Mouse (Mus musculus) retina, postnatal 7 days (tissue): ENCODE results near the gene F13a1.

Source experiments
- DNase-seq: peaks from one replicate; pipeline ENCODE4 v3.0.0-alpha.2; 2012; ENCODE audit warnings: low read depth, low spot score

F13a1 gene

DNA sequence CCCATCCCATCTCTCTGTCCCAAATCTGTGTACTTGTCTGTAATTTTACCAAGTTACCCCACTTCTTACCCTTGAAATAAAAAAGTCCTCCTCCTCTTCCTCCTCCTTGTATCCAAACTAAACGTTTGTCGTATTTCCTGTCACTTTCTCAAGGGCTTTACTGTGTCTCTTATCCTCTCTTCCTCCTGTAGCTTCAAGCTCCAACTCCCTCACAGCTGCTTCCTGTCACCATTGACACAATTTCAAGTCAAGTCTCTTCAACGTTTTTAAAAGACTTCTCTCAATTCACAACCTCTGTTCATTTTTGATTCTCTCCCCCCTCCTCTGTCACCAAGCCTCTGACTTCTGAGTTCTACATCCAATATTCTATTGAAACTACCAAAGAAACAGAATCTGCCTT, at the start of gene F13a1:
TSS of gene F13a1 (minus strand) at position 119 of the 400 bp plus-strand sequence.
- DNase-seq = no peak

DNA sequence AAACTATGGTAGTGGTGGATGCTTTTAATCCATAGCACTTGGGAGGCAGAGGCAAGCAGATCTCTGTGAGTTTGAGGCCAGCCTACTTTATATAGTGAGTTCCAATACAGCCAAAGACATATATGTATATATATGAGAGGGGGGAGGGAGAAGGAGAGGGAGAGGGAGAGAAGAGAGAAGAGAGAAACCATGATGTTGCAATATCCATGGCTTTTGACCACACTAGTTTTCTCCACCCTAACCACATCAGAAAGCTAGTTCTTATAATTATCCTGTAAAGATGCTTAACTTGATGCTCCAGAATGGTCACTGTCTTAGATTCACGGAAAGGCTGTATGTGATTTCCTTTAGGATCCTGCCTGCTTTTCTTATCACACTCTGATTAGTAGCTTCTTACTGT, 41.6 kb upstream of the F13a1 start:
- no peak for DNase-seq

DNA sequence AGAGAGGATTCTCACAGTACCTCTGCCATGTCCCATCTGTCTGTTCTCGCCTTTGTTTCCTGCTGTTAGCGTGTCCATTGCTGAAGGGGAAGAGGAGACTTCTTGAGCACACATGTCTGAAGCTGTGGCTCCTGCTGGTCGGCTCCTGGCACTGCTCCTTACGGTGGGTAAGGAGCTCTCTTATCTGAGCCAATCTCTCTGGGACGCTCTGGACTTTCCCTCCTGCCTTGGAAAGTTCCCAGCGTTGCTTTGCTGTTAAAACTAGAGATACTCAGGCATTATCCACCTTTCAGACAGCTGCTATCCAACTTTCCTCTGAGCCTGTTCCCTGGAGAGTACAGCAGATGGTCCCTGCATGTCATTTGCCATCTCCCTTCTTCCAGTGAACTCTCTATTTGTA, 39.1 kb upstream of the F13a1 start:
- DNase-seq = no peak

DNA sequence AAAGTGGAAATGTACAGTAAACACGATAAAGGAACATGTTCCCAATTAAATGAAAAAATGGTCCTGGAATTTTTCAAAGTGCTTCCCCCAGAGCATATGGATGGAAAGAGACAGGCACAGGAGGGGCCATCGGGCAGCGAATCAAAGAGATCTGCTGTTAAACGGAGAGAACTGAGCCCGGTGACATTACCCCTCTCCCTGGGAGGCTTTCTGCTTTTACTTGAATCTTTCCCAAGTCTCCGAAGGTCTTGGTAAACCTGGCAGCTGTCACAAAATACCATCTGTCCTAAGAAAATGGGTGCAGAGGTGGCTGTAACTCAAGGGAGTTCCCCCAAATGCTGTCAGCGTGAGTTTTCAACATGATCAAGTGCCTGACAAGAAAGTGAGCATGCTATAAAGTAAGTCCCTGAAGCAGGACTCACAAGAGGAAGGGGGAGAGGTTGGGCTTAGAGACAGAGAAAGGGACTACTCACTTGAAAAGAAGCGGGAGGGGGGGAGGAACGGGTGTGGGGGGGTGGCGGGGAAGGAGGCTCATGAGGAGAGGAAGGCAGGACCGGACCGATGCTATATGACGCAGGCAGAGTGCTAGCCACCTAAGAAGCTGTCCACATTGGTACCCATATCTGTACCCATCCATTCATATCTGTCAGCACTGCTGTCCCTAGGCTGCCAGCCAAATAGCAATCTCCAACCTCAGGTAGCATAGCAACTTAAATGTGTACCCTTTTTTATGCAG, 31.6 kb upstream of the F13a1 start:
- DNase-seq = no peak

DNA sequence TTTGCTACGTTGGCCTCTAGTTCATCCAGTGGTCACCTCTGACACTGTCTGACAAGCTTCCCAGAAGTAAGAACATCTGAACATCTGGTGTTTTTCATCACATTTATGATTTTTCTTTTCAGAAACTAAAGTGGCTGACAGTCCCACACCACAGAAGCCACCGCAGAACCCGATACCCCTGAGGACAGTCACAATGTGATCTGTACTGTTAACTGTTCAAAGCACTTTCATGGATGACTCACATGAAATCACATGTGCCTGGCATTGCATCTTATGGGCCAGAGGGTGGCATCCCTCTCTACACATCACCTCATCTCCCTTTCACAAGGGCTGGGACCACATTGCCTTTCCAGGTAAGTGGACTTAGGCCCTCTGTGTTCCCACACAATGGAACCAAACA, 21.3 kb upstream of the F13a1 start:
- no peak for DNase-seq

DNA sequence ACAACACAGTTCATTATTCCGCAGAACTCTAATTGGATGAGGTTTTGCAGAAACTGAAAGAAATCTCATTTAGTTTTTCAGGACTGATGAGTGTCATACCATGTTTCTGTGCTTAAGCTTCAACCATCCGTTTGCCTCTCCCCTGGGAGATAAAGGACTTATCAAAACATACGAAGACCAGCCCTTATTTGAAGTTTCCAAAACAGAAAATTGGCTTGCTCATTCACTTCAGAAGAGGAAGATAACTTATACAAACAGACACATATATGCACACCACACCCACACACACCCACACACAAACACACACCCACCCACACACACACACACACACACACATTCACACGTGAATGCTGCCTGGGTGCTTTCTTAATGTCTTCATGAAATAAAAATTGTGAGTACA, 20.8 kb upstream of the F13a1 start:
- DNase-seq = no peak

DNA sequence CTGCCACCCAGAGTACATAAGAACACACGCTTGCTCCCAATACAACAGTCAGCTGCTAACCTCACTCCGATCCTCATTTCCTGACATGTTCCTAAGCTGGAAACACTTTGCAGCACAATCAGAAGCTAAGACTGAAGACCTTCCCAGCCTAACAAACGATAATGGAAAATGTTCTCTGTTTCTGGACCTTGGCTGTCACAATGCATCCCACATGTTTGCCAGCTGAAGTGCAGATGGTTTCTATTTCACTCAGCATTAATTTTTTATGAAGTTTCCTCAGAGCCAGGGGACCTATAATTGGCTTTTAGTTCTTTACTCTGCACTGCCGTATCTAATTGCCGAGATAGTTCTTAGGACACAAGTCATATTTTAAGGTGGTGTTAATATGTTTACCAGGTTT, 10.8 kb upstream of the F13a1 start:
- DNase-seq = no peak

DNA sequence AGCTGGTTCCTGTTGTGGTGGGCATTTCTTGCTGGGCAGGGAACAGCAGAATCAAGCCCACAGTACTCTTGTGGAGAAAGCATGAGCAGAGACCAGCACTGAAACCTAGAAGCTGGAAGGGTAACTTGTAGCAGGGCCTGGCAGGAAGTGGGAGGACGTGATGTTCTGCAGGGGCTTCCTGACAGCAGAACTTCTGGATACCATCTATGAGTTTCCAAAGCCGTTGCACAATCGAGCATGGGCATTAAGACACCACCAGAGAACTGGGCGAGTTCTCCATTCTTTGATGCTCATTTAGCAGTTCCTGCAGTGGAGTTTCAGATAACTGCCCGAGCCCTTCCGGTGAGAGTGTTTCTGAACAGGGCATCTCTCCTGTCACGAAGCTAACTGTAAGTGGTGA, 6.6 kb upstream of the F13a1 start:
- no peak for DNase-seq

DNA sequence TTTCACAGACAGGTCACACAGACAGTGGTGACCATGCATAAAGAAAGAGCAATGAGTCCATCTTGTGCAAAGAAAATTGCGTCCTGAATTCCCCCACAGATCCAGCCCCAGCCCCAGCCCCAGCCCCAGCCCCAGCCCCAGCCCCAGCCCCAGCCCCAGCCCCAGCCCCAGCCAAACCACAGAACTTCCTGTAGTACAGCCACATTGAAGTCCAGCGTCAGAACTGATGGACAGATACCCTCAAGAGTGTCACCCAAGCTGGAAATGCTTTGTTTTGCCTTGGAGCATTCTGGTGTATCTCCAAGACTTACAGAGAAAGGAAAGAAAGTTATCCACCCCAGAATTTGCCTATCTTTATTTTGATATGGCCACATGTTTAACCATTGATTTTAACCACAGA, 413 bp downstream of the F13a1 start:
- no peak for DNase-seq

DNA sequence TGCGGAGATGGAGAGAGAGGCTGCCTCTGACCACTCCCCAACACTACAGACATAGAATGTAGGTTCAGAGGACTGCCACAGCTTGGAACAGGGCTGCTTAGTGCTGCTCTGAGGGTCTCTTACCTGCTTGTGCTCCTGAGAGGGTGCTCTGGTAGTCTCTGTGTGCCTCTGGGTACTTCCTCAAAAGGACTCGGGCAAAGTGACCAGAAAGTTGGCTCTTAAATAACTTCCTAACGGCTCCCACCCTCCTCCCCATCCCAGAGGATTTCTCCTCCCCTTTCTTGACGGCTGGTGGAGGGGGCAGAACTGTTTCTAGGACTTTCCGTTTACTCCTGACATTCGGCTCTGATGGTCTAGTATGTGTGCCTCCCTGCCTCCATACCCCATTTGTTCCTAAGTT, 1.0 kb downstream of the F13a1 start:
- no peak for DNase-seq

DNA sequence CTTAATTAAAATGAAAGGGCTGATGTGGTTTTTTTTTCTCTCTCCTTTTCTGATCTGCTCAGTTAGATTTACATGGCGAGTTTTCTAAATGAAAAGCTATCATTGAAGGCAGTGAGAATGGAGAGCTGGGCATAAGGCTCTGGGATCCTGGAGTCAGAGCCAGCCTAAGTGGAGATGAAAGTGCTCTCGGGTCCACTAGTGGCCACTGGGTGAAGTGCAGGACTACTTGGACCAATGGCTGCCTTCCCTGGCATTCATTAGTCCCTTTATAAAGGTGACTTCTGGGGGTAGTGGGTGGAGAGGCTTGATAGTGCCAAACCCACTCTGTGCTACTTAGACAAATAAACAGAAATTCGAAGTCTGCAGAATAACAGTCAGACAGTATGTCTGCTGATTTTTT, 5.0 kb downstream of the F13a1 start:
- DNase-seq = no peak

DNA sequence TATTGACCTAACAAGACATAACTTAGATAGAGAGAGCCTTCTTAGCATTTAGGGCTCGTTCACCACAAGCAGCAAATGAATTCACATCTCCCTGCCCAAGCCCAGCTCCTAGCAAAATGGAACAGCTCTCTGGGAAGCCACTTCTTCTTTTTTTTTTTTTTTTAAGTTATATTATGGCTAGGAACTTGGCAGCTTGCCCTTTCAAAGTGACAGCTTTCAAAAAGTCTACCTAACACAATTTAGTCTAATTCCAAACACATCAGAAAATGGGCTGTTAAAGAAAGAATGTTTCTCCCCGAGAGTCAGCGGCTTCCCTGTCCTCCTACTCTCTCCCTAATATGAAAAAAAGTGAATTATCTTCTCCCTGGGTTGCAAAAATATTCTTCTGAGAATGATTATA, 15.3 kb downstream of the F13a1 start:
- no peak for DNase-seq

DNA sequence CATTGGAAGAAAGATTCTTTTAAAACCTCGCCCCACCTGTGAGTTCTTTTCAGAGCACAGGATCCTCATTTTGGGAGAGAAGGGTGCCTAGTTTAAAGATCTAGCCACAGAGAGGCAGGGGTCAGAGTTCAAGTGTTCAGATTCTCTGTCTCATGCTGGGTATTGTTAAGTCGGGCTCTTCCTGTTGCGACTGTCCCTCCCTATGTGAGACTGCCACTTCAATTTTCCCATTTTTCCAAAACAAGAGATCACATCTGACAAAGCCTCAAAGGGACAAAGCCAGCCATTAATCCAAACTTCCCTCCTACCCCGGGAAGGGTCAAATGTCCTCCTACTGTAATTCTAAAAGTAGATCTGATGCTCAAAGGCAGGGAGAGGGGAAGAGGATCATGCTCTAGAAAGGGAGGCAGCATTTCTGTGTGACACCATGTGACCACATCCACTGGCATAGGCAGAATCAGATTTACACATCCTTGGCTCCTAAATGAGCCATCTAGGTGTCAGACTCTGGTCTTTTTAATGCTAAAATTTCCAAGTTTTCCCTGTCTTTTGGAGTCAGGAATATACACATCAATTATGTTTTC, 24.0 kb downstream of the F13a1 start:
- DNase-seq = no peak

DNA sequence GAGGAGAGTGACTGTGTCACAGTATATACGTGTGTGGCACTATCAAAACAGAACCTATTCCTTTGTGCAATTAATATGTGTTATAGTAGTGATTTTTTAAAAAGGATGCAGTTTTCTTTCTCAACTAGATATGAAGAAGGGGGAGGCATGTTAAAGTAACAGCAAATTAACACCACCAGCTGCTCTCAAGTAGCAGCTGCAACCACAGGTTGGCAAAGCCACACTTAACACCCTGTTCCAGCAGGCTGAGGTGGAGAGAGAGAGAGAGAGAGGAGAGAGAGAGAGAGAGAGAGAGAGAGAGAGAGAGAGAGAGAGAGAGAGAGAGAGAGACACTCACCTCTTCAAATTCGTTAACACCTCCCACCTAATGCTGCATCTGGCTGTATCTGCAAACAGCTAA, 28.5 kb downstream of the F13a1 start:
- DNase-seq = no peak

DNA sequence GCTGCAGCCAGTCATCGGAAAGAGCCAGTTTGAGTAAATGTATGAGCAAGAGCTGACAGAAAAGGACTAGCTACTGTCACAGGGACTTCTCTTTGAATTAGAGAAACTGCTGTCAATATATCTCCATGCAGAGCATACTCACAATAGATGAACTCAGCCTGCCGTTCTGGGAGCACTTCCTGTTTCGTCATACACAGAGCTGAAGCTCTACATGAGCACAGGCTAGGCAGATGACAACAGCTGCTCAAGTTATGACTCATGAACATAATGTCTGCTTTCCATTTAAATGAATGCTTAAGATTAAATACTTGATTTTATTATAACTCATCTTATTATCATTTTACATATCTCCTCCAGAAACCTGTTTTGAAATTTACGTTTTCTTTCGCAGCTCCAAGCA, 39.3 kb downstream of the F13a1 start:
- DNase-seq = no peak

DNA sequence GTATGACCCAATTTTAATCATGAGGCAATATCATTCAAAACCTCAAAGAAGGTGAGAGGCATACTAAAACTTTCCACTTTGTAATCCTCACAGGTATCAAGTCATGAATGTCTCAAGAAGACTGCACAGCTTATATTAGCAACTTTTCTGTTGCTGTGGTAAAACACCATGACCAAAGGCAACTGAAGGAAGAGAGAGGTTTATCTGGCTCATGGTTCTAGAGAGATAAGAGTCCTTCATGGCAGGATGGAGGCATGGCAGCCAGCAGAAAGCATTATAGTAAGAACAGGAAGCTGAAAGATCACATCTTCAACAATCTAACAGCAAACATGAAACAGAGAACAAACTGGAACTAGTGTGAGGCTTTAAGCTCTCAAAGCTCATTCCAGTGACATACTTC, 43.8 kb downstream of the F13a1 start:
- DNase-seq = no peak

DNA sequence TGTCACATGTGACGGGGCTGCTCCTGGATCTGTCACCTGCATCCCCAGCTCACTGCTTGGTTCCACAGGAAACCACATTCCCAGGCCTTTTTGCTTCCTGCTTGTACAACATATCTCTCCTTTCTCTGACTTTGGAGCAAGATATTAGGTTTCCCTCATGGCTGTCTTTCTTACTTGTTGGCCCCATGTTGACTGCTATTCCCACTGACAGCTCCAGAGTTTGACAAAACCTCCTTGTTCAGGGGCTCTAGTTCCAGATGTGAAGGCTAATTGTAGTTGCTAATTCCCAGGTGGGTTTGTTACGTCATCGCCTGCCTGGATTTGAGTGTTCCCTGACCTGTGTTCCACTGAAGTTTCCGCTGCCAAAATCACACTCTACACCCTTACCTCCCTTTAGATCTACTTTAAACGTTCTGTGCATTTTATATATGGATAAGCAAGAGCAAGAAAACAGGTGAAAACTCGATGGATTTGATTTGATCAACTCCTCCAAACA, 50.8 kb downstream of the F13a1 start:
- no peak for DNase-seq

DNA sequence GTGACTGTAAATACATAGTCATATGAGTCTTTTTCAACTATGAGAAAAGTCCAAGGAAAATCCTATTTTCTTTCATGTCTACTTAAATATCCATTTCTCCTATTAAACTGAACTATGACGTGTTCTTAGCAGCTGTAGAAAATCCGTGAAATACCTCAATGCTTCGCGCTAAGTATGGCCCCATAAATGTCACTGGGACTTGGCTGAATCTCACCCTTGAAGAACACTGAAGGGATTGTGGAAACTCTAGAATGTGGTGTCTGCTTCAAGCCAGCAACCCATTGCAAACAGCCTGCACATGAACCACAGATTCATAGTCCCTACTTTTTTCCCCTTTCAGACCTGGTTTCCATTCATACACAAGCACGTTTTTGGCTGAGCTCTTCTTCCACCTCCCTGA, 56.5 kb downstream of the F13a1 start:
- no peak for DNase-seq

DNA sequence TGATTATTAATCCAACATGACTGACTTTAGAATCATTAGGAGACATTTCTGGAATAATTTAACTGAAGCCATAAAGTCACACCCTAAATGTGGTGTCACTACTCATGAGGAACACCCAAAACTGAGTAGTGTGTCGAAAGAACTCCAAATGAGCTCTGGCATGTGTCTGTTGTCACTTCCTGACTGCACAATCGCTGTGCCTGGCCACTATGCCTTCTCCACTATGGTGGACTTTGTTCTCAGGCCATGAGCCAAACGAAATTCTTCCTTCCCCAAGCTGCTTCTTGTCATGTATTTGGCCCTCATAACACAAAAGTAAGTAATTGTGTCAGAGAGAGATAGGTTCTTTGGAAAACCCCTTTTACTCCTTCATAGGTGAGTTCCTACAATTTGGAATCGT, 61.7 kb downstream of the F13a1 start:
- DNase-seq = no peak

DNA sequence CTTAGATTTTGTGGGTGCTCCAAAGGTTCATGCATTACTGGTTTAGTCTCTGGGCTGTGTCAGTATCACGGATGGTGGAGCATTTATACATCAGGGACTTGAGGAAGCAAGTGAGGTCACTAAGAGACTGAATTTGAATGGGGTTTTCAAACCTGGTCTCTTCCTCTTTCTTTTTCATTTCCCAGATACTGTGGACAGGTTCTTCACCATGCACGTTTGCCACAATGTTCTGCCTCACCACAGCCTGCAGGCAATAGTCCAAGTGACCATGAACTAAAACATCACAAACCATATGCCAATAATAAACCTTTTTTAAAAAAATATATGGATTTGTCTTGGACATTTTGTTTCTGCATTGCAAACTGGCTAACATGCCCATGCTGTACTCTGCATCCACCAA, 77.0 kb downstream of the F13a1 start:
- no peak for DNase-seq

DNA sequence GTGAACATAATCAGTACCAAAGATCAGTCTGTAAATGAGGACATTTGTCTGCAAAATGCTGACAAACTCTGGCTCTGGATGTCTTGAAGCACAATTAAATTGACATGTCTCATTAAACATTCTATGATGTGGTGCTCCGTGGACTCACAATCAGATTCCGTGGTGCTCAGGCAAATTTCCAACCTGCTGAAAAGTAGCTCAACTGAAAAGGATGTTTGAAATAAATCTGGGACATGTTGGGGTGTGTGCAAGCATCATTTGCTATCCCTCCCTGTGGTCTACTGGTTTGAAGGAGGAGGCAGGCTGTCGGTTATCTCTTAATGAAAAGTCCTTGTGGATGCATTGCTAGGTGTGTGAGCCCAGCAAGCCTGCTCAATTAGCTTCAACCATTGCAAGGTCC, 77.8 kb downstream of the F13a1 start:
- no peak for DNase-seq

DNA sequence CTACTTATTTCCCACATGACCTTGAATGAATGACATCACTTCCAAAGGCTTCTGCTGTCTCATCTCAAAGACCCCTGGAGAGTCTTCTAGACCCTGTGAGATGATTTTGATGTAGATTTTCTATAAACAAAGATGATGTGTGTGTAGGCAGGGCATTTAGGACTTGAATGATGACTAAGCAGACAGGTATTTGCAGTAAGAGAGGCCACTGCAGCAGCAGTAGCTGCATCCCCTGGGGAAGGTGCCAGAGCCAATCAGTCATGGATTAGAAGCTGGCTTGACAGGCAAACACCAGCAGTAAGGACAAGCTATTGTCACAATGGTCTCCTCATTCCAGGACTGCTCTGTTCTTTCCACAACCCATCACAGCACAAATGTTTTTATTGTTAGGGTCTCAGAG, 87.1 kb downstream of the F13a1 start:
- DNase-seq = no peak

DNA sequence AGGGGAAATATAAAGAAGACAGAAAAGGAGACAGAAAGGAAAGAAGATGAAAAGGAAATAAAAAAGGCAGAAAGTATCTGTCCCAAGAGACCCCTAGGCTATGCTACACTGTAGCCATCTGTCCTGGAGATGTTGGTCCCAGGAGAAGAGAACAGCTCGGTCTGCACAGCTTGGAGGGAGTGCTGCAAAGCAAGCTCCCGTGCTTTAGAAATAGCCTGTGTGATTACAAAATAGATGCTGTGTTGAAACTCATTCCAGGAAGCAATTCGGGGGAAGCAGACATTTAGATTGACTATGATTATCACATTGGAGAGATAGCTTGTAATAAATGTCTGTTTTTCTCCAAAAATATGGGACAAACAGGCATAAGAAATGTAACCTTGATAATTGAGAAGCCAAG, 91.0 kb downstream of the F13a1 start:
- no peak for DNase-seq

DNA sequence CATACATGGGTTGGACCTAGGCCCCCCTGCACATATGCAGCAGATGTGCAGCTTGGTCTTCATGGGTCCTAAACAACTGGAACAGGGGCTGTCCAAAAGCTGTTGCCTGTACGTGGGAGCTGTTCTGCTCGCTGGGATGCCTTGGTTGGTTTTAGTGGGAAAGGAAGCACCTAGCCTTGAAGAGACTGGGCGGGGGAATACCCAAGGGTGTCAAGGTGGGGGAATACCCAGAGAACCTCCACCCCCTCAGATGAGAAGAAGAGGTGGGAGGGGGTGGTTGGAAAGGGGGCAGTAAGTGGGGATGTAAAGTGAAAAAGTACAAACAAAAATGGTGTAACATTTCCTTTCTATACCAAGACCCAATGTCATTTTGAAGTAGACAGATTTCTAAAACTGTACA, 95.1 kb downstream of the F13a1 start:
- no peak for DNase-seq
